Mouse (Mus musculus) E14TG2a.4 (cell line): ENCODE results near the gene Mymk.
A peak's percentile ranks its signal among the peaks of the same experiment; 100 is the strongest.

Experiments used
- H3K27me3 ChIP-seq: 2 replicates; pipeline ENCODE4 v1.6.1; 2014; ENCODE audit warnings: low read length, control low read depth; ENCODE audit not compliant: insufficient read depth
- H3K36me3 ChIP-seq: 2 replicates; pipeline ENCODE4 v1.6.1; 2014; ENCODE audit warnings: low read length, control low read depth; ENCODE audit not compliant: insufficient read depth
- H3K4me1 ChIP-seq: replicated peaks from 2 replicates; pipeline ENCODE4 v1.6.1; 2014; ENCODE audit warnings: low read depth, low read length, control low read depth
- H3K4me3 ChIP-seq: replicated peaks from 2 replicates; pipeline ENCODE4 v1.5.1; 2014; ENCODE audit warnings: mild to moderate bottlenecking, low read length
- H3K9me3 ChIP-seq: 2 replicates; pipeline ENCODE4 v1.6.1; 2014; ENCODE audit warnings: low read length, control low read depth
- CTCF ChIP-seq: conservative IDR thresholded peaks from 2 replicates; pipeline ENCODE4 v1.5.1; 2014; ENCODE audit warnings: low read length
- NANOG ChIP-seq: IDR thresholded peaks from 2 replicates; pipeline ENCODE4 v1.6.1; 2014; ENCODE audit warnings: borderline replicate concordance, low read length, mixed read lengths
- POU5F1 ChIP-seq: IDR thresholded peaks from 2 replicates; pipeline ENCODE4 v1.6.1; 2014; ENCODE audit warnings: low read length, borderline replicate concordance

Mymk gene

GRCm38 (mm10) chr2:27022612-27023011 is 49.4 kb downstream of the Mymk start:
- H3K4me3 ChIP-seq: no peak overlapping the region
- H3K9me3 ChIP-seq: no peaks in the 10 kb centered on the region
- H3K27me3 ChIP-seq: peaks cover 36% of the 10 kb centered on the region
- TF ChIP-seq CTCF (no peak), NANOG (no peak), POU5F1 (no peak)
- peaks cover 7% of the 10 kb centered on the region for H3K4me1 ChIP-seq
- H3K36me3 ChIP-seq: peaks cover 12% of the 10 kb centered on the region

DNA sequence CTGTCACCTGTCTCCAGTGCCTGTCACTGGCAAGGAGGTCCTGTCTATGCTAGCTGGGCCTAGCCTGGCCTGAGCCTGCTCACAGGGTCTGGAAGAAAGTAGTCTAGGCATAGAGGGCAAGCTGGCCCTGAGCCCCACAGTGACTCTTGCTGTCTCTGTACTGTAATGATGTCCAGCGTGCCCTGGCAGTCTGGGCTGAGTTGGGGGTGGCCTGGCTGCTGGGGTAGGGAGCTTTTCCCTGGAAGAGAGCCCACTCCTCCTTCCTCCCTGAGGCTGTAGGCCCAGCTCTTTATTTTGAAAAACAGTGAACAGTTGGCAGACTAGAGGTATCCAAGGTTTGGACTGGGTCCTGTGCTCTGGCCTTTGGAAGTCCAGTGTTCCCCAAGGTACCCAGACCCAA is 50.9 kb downstream of the Mymk start:
- Histone ChIP-seq H3K9me3 (no peaks in the 10 kb centered on the region), H3K4me3 (no peak overlapping the region), H3K4me1 (0 out of 2 replicates have a peak, but pooled peaks cover 3% of the 10 kb centered on the region), H3K27me3 (peaks cover 20% of the 10 kb centered on the region), H3K36me3 (peaks cover 18% of the 10 kb centered on the region)
- TF ChIP-seq CTCF (no peak), NANOG (no peak), POU5F1 (no peak)

DNA sequence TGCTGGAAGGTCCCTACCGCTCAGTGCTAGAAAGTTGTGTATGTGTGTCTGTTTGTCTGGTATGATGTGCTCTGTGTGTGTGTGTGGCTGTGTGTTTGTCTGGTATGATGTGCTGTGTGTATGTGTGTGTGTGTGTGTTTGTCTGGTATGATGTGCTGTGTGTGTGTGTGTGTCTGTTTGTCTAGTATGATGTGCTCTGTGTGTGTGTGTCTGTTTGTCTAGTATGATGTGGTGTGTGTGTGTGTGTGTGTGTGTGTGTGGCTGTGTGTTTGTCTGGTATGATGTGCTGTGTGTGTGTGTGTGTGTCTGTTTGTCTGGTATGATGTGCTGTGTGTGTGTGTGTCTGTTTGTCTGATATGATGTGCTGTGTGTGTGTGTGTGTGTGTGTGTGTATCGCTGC is 52.4 kb downstream of the Mymk start:
- peaks cover 14% of the 10 kb centered on the region for H3K4me1 ChIP-seq
- peaks cover 33% of the 10 kb centered on the region for H3K36me3 ChIP-seq
- H3K4me3 ChIP-seq: no peak overlapping the region
- TF ChIP-seq POU5F1 (no peak), CTCF (no peak), NANOG (no peak)
- H3K9me3 ChIP-seq: no peaks in the 10 kb centered on the region
- H3K27me3 ChIP-seq: peaks cover 5% of the 10 kb centered on the region

- H3K9me3 ChIP-seq: no peaks in the 10 kb centered on the region
- peaks cover 12% of the 10 kb centered on the region for H3K4me1 ChIP-seq
- H3K27me3 ChIP-seq: no peaks in the 10 kb centered on the region
- no peak overlapping the region for H3K4me3 ChIP-seq
- TF ChIP-seq CTCF (peak; percentile 95), POU5F1 (no peak)
- H3K36me3 ChIP-seq: peaks cover 40% of the 10 kb centered on the region
Observed at GRCm38 (mm10) chr2:27017802-27018201, 54.2 kb downstream of the Mymk start.
